ENCODE assay signal across 10 mouse cellular contexts in genomic region chr2:52999524-52999969, GRCm38 (mm10).
DNase-seq lines count a peak whose midpoint lies in the region; ATAC-seq and TF ChIP-seq lines count a peak whose summit lies in the region.
"Had no signal": no experiment of that assay in that cellular context is flagged by ENCODE, and none has a peak within 500 bp of the region (broad histone marks: within the 10 kb centered on the region; RNA-seq: fewer than 3 reads in every experiment).

No protein-coding gene starts in this region.

- no peak overlapping the region for H3K4me2 ChIP-seq in intestine, postnatal 0 days (replicated peaks; ENCODE audit: low read depth)
- H3K4me2 ChIP-seq in intestine, embryonic 16.5 days (ENCODE audit: low read depth, low read length): no peak overlapping the region

- no peak overlapping the region for H3K27ac ChIP-seq in intestine, postnatal 0 days (ENCODE audit: low read depth, low read length)
- H3K27ac ChIP-seq in intestine, embryonic 16.5 days (ENCODE audit: low read length): no peak overlapping the region
- H3K27ac ChIP-seq: liver, embryonic 14.5 days had no signal

- H3K9ac ChIP-seq in intestine, postnatal 0 days (ENCODE audit: low read depth, low read length): no peak overlapping the region
- H3K9ac ChIP-seq in intestine, embryonic 16.5 days (ENCODE audit: low read depth, low read length): no peak overlapping the region
- H3K9ac ChIP-seq: liver, embryonic 14.5 days had no signal

- 62% methylated on average over 3 of the region's 3 CpGs for WGBS in intestine, postnatal 0 days
- 51% methylated on average over 3 of the region's 3 CpGs for WGBS in intestine, embryonic 16.5 days

- no peak for ATAC-seq in intestine, postnatal 0 days
- no peak for ATAC-seq in intestine, embryonic 16.5 days

- H3K36me3 ChIP-seq in intestine, postnatal 0 days (ENCODE audit: control insufficient read depth, insufficient read depth): no peaks in the 10 kb centered on the region
- no peaks in the 10 kb centered on the region for H3K36me3 ChIP-seq in intestine, embryonic 16.5 days (ENCODE audit: control insufficient read depth, insufficient read depth, low read length)

- peak; percentile 57 for TF ChIP-seq CTCF in intestine, postnatal 0 days (IDR thresholded peaks at IDR 0.05; ENCODE audit: low read depth)

- DNase-seq in adrenal gland, adult 2 months: peak; percentile 56
- no peak for DNase-seq in adrenal gland, postnatal 25 days
- DNase-seq in adrenal gland, postnatal 14 days: peak; percentile 46
- DNase-seq in lung, postnatal 25 days (ENCODE audit: low spot score): peak; percentile 22
- no peak for DNase-seq in left cerebral cortex, postnatal 10 days (ENCODE audit: extremely low spot score in 1 of 2, low spot score in 2 of 2)
- DNase-seq in layer of hippocampus, adult 9-11 months: no peak
- DNase-seq: heart, postnatal 14 days had no signal

- intact Hi-C loops in left cerebral cortex, postnatal 10 days (cut with DNase I): no loop called here

- no peak overlapping the region for H3K4me3 ChIP-seq in intestine, postnatal 0 days (ENCODE audit: low read depth, low read length)
- no peak overlapping the region for H3K4me3 ChIP-seq in intestine, embryonic 16.5 days (ENCODE audit: low read length)

- H3K9me3 ChIP-seq in intestine, postnatal 0 days (ENCODE audit: control insufficient read depth): no peaks in the 10 kb centered on the region
- no peaks in the 10 kb centered on the region for H3K9me3 ChIP-seq in intestine, embryonic 16.5 days (ENCODE audit: control insufficient read depth, low read length)

- no peaks in the 10 kb centered on the region for H3K27me3 ChIP-seq in intestine, postnatal 0 days (replicated peaks; ENCODE audit: control insufficient read depth, insufficient read depth, low read length)
- no peaks in the 10 kb centered on the region for H3K27me3 ChIP-seq in intestine, embryonic 16.5 days (replicated peaks; ENCODE audit: control insufficient read depth, insufficient read depth, low read length)

- no peaks in the 10 kb centered on the region for H3K4me1 ChIP-seq in intestine, postnatal 0 days (replicated peaks; ENCODE audit: control insufficient read depth, insufficient read depth, low read length)
- no peaks in the 10 kb centered on the region for H3K4me1 ChIP-seq in intestine, embryonic 16.5 days (ENCODE audit: control insufficient read depth, insufficient read depth, low read length)

Comparison
In these comparisons a context has a peak if more than half of its experiments do, and no peak if none do; other contexts are left out.
1. DNase-seq: peak in adrenal gland, adult 2 months (single experiment), adrenal gland, postnatal 14 days (single experiment) and lung, postnatal 25 days (single experiment); none in adrenal gland, postnatal 25 days (single experiment), left cerebral cortex, postnatal 10 days (0 of 2) and layer of hippocampus, adult 9-11 months (single experiment).